Mouse (Mus musculus) embryonic fibroblast, embryonic 13.5 days (primary cell): ENCODE results near the gene Napa.

Experiments used
- CTCF ChIP-seq: IDR thresholded peaks from 2 replicates; pipeline ENCODE4 v1.5.1; 2011; ENCODE audit warnings: mild to moderate bottlenecking, control low read depth, low read length, moderate library complexity, borderline replicate concordance; ENCODE audit not compliant: insufficient read depth
- POLR2A ChIP-seq: IDR thresholded peaks from 2 replicates; pipeline ENCODE4 v1.6.1; 2011; ENCODE audit warnings: low read depth, mild to moderate bottlenecking, control low read depth, low read length, moderate library complexity

DNA sequence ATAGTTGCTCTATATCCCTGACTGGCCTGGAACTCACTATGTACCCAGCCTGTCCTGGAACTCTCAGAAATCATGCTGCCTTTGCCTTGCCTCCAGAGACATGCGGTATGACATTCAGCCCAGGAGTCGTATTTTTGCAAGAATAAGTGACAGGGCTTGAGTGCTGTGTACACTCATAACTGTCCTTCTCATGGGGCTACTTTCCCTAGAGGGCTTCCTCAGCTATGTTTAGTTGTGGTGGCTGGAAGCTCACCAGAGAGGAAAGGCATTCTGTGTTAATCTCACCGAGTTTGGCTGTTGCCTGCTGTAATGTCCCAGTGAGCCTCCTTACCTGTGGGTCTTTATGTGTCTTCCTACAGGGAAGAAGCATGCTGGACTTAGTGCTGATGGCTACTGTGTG, 3.7 kb upstream of the Napa start:
- no peak for TF ChIP-seq POLR2A
- TF ChIP-seq CTCF, result no peak
